Mouse (Mus musculus) frontal cortex, postnatal 25 days (tissue): ENCODE data around the gene Cyb5b.

Experiments used
- DNase-seq, 2 experiments: peaks; one replicate each; pipeline ENCODE4 v3.0.0; 2022; ENCODE audit warnings: low spot score in 2 of 2

Gene Cyb5b

GRCm38 (mm10) chr8:107130028-107130427, 20.4 kb upstream of the Cyb5b start:
- DNase-seq, result no peak

- no peak for DNase-seq
These were observed 17.6 kb upstream of the Cyb5b start for GRCm38 (mm10) chr8:107132581-107133491.

- no peak for DNase-seq
These were observed 16.6 kb upstream of the Cyb5b start for GRCm38 (mm10) chr8:107133881-107134280.

- DNase-seq, result no peak
These were observed 14.3 kb upstream of the Cyb5b start for GRCm38 (mm10) chr8:107136003-107136612.

- no peak for DNase-seq
These were observed 12.8 kb upstream of the Cyb5b start for GRCm38 (mm10) chr8:107137591-107137990.

- DNase-seq, result no peak
These were observed 12.1 kb upstream of the Cyb5b start for GRCm38 (mm10) chr8:107138338-107138737.

GRCm38 (mm10) chr8:107139704-107140470, 10.6 kb upstream of the Cyb5b start:
- DNase-seq, result no peak

GRCm38 (mm10) chr8:107142539-107142938, 7.9 kb upstream of the Cyb5b start:
- no peak for DNase-seq

- DNase-seq, result no peak
These were observed 6.9 kb upstream of the Cyb5b start for GRCm38 (mm10) chr8:107143501-107143900.

GRCm38 (mm10) chr8:107146186-107146585, 4.3 kb upstream of the Cyb5b start:
- no peak for DNase-seq

- no peak for DNase-seq
These were observed 1.6 kb upstream of the Cyb5b start for GRCm38 (mm10) chr8:107148802-107149201.

- no peak for DNase-seq
These were observed 410 bp upstream of the Cyb5b start for GRCm38 (mm10) chr8:107150057-107150403.

- no peak for DNase-seq
These were observed 926 bp downstream of the Cyb5b start for GRCm38 (mm10) chr8:107151212-107151920.

- DNase-seq, result no peak
These were observed 3.1 kb downstream of the Cyb5b start for GRCm38 (mm10) chr8:107153326-107154210.

- no peak for DNase-seq
These were observed 6.4 kb downstream of the Cyb5b start for GRCm38 (mm10) chr8:107156816-107157215.

- DNase-seq, result no peak
These were observed 7.4 kb downstream of the Cyb5b start for GRCm38 (mm10) chr8:107157836-107158235.

GRCm38 (mm10) chr8:107158890-107159289, 8.4 kb downstream of the Cyb5b start:
- no peak for DNase-seq

- DNase-seq, result no peak
These were observed 13.9 kb downstream of the Cyb5b start for GRCm38 (mm10) chr8:107164251-107164773.

- no peak for DNase-seq
These were observed 15.3 kb downstream of the Cyb5b start for GRCm38 (mm10) chr8:107165745-107166144.

GRCm38 (mm10) chr8:107167848-107168247, 17.4 kb downstream of the Cyb5b start:
- no peak for DNase-seq

GRCm38 (mm10) chr8:107172152-107172551, 21.7 kb downstream of the Cyb5b start:
- no peak for DNase-seq
